Mouse (Mus musculus): Measurements from ENCODE around the gene Cdh1. TPM values are rescaled to one million over a fixed set of nuclear protein-coding genes. Genes with fewer than 3 reads are reported as not detected.
A peak's percentile ranks its signal among the peaks of the same experiment; 100 is the strongest.
"Not testable (repeated sequence)": the region's sequence is repeated elsewhere in the genome, so short reads cannot be mapped to it uniquely, and the experiment has no call there.

The Cdh1 gene
- polyA plus RNA-seq, 1 experiment from 2014 or later = 11.0 TPM

- no peaks in the 10 kb centered on the region for H3K27me3 ChIP-seq (replicated peaks; ENCODE audit: control insufficient read depth, insufficient read depth, low read length)
- no peaks in the 10 kb centered on the region; the same call in 1 of the 2 replicates for H3K4me1 ChIP-seq (replicated peaks; ENCODE audit: control insufficient read depth, insufficient read depth, low read length)
- no peaks in the 10 kb centered on the region; the same call in 1 of the 2 replicates for H3K9me3 ChIP-seq (ENCODE audit: control insufficient read depth, low read length)
- no peaks in the 10 kb centered on the region for H3K36me3 ChIP-seq (ENCODE audit: control insufficient read depth, insufficient read depth, low read length)
- no peak overlapping the region for H3K4me3 ChIP-seq (ENCODE audit: low read depth, low read length)
- H3K27ac ChIP-seq (ENCODE audit: low read depth, low read length) = no peak overlapping the region
- H3K9ac ChIP-seq (ENCODE audit: low read depth, low read length) = no peak overlapping the region
- 53% methylated on average over 3 of the region's 3 CpGs for WGBS
- ATAC-seq (replicated peaks; ENCODE audit: low FRiP score) (no peak), DNase-seq (ENCODE audit: low spot score) (no peak)
- H3K4me2 ChIP-seq = no peak overlapping the region
Observed at GRCm38 (mm10) chr8:106585671-106586037, 17.5 kb upstream of the Cdh1 start.

- no peak overlapping the region for H3K4me3 ChIP-seq (ENCODE audit: low read depth, low read length)
- H3K27me3 ChIP-seq (replicated peaks; ENCODE audit: control insufficient read depth, insufficient read depth, low read length) = no peaks in the 10 kb centered on the region
- no peak overlapping the region for H3K9ac ChIP-seq (ENCODE audit: low read depth, low read length)
- no peaks in the 10 kb centered on the region for H3K36me3 ChIP-seq (ENCODE audit: control insufficient read depth, insufficient read depth, low read length)
- no peak overlapping the region for H3K27ac ChIP-seq (ENCODE audit: low read depth, low read length)
- ATAC-seq (replicated peaks; ENCODE audit: low FRiP score) = no peak
- H3K4me1 ChIP-seq (replicated peaks; ENCODE audit: control insufficient read depth, insufficient read depth, low read length) = no peaks in the 10 kb centered on the region; the same call in 1 of the 2 replicates
- no peak for DNase-seq (ENCODE audit: low spot score)
- H3K9me3 ChIP-seq (ENCODE audit: control insufficient read depth, low read length) = no peaks in the 10 kb centered on the region; the same call in 1 of the 2 replicates
- H3K4me2 ChIP-seq = no peak overlapping the region
- 82% methylated on average over 8 of the region's 8 CpGs for WGBS
Observed at GRCm38 (mm10) chr8:106586896-106587295, 16.3 kb upstream of the Cdh1 start.

- no peaks in the 10 kb centered on the region for H3K27me3 ChIP-seq (replicated peaks; ENCODE audit: control insufficient read depth, insufficient read depth, low read length)
- no peak overlapping the region for H3K9ac ChIP-seq (ENCODE audit: low read depth, low read length)
- H3K9me3 ChIP-seq (ENCODE audit: control insufficient read depth, low read length) = no peaks in the 10 kb centered on the region
- no peaks in the 10 kb centered on the region for H3K36me3 ChIP-seq (ENCODE audit: control insufficient read depth, insufficient read depth, low read length)
- ATAC-seq (replicated peaks; ENCODE audit: low FRiP score) (0 out of 2 replicates have a peak, but pooled peaks have one; percentile 43), DNase-seq (ENCODE audit: low spot score) (no peak)
- H3K27ac ChIP-seq (ENCODE audit: low read depth, low read length) = no peak overlapping the region
- no peaks in the 10 kb centered on the region; the same call in 1 of the 2 replicates for H3K4me1 ChIP-seq (replicated peaks; ENCODE audit: control insufficient read depth, insufficient read depth, low read length)
- 59% methylated on average over 3 of the region's 3 CpGs for WGBS
- no peak overlapping the region for H3K4me3 ChIP-seq (ENCODE audit: low read depth, low read length)
- H3K4me2 ChIP-seq = no peak overlapping the region
Observed at GRCm38 (mm10) chr8:106588443-106589431, 14.4 kb upstream of the Cdh1 start.

- H3K4me1 ChIP-seq (replicated peaks; ENCODE audit: control insufficient read depth, insufficient read depth, low read length) = no peaks in the 10 kb centered on the region
- H3K4me3 ChIP-seq (ENCODE audit: low read depth, low read length) = no peak overlapping the region
- 41% methylated on average over 3 of the region's 3 CpGs for WGBS
- DNase-seq (ENCODE audit: low spot score) (no peak), ATAC-seq (replicated peaks; ENCODE audit: low FRiP score) (no peak)
- no peaks in the 10 kb centered on the region for H3K9me3 ChIP-seq (ENCODE audit: control insufficient read depth, low read length)
- H3K27ac ChIP-seq (ENCODE audit: low read depth, low read length) = no peak overlapping the region
- no peaks in the 10 kb centered on the region for H3K36me3 ChIP-seq (ENCODE audit: control insufficient read depth, insufficient read depth, low read length)
- H3K9ac ChIP-seq (ENCODE audit: low read depth, low read length) = no peak overlapping the region
- H3K27me3 ChIP-seq (replicated peaks; ENCODE audit: control insufficient read depth, insufficient read depth, low read length) = no peaks in the 10 kb centered on the region
- no peak overlapping the region for H3K4me2 ChIP-seq
Observed at GRCm38 (mm10) chr8:106592458-106592857, 10.7 kb upstream of the Cdh1 start.

GRCm38 (mm10) chr8:106595623-106596022 lies 7.5 kb upstream of the Cdh1 start:
- H3K4me1 ChIP-seq (replicated peaks; ENCODE audit: control insufficient read depth, insufficient read depth, low read length); H3K9ac ChIP-seq (ENCODE audit: low read depth, low read length); ATAC-seq (replicated peaks; ENCODE audit: low FRiP score); H3K36me3 ChIP-seq (ENCODE audit: control insufficient read depth, insufficient read depth, low read length); H3K9me3 ChIP-seq (ENCODE audit: control insufficient read depth, low read length); DNase-seq (ENCODE audit: low spot score); H3K4me3 ChIP-seq (ENCODE audit: low read depth, low read length); H3K4me2 ChIP-seq; H3K27ac ChIP-seq (ENCODE audit: low read depth, low read length); H3K27me3 ChIP-seq (replicated peaks; ENCODE audit: control insufficient read depth, insufficient read depth, low read length): not testable (repeated sequence)
- 86% methylated on average over 3 of the region's 3 CpGs for WGBS

- Histone ChIP-seq H3K9me3 (ENCODE audit: control insufficient read depth, low read length) (no peaks in the 10 kb centered on the region), H3K4me1 (replicated peaks; ENCODE audit: control insufficient read depth, insufficient read depth, low read length) (no peaks in the 10 kb centered on the region), H3K4me2 (no peak overlapping the region), H3K4me3 (ENCODE audit: low read depth, low read length) (no peak overlapping the region), H3K36me3 (ENCODE audit: control insufficient read depth, insufficient read depth, low read length) (no peaks in the 10 kb centered on the region), H3K9ac (ENCODE audit: low read depth, low read length) (no peak overlapping the region), H3K27me3 (replicated peaks; ENCODE audit: control insufficient read depth, insufficient read depth, low read length) (peaks cover 9% of the 10 kb centered on the region), H3K27ac (ENCODE audit: low read depth, low read length) (0 out of 2 replicates have a peak overlapping the region, but pooled peaks have one; percentile 47)
- 86% methylated on average over 5 of the region's 5 CpGs for WGBS
- ATAC-seq (replicated peaks; ENCODE audit: low FRiP score) (no peak), DNase-seq (ENCODE audit: low spot score) (no peak)
Observed at GRCm38 (mm10) chr8:106597067-106597466, 6.1 kb upstream of the Cdh1 start.

- no peak overlapping the region for H3K9ac ChIP-seq (ENCODE audit: low read depth, low read length)
- no peaks in the 10 kb centered on the region for H3K9me3 ChIP-seq (ENCODE audit: control insufficient read depth, low read length)
- ATAC-seq (replicated peaks; ENCODE audit: low FRiP score) (no peak), DNase-seq (ENCODE audit: low spot score) (no peak)
- H3K27ac ChIP-seq (ENCODE audit: low read depth, low read length) = peak overlapping the region; percentile 43
- WGBS = 35% methylated on average over 7 of the region's 7 CpGs
- no peak overlapping the region for H3K4me3 ChIP-seq (ENCODE audit: low read depth, low read length)
- no peak overlapping the region for H3K4me2 ChIP-seq
- H3K36me3 ChIP-seq (ENCODE audit: control insufficient read depth, insufficient read depth, low read length) = no peaks in the 10 kb centered on the region
- peaks cover 32% of the 10 kb centered on the region for H3K27me3 ChIP-seq (replicated peaks; ENCODE audit: control insufficient read depth, insufficient read depth, low read length)
- H3K4me1 ChIP-seq (replicated peaks; ENCODE audit: control insufficient read depth, insufficient read depth, low read length) = 0 out of 2 replicates have a peak, but pooled peaks cover 10% of the 10 kb centered on the region
Observed at GRCm38 (mm10) chr8:106599265-106599979, 3.7 kb upstream of the Cdh1 start.

GRCm38 (mm10) chr8:106603933-106604332 lies 782 bp downstream of the Cdh1 start:
- ATAC-seq (replicated peaks; ENCODE audit: low FRiP score) = no peak
- no peaks in the 10 kb centered on the region for H3K36me3 ChIP-seq (ENCODE audit: control insufficient read depth, insufficient read depth, low read length)
- 0 out of 2 replicates have a peak, but pooled peaks cover 10% of the 10 kb centered on the region for H3K4me1 ChIP-seq (replicated peaks; ENCODE audit: control insufficient read depth, insufficient read depth, low read length)
- H3K27ac ChIP-seq (ENCODE audit: low read depth, low read length) = no peak overlapping the region
- 0% methylated on average over 19 of the region's 19 CpGs for WGBS
- peak overlapping the region; percentile 67 for H3K4me2 ChIP-seq
- H3K4me3 ChIP-seq (ENCODE audit: low read depth, low read length) = peak overlapping the region; percentile 52
- peaks cover 60% of the 10 kb centered on the region for H3K27me3 ChIP-seq (replicated peaks; ENCODE audit: control insufficient read depth, insufficient read depth, low read length)
- no peak for DNase-seq (ENCODE audit: low spot score)
- no peak overlapping the region; the same call in 1 of the 2 replicates for H3K9ac ChIP-seq (ENCODE audit: low read depth, low read length)
- H3K9me3 ChIP-seq (ENCODE audit: control insufficient read depth, low read length) = no peaks in the 10 kb centered on the region
